Mouse (Mus musculus) embryonic facial prominence, embryonic 15.5 days (tissue): ENCODE measurements around the gene Mrpl53. TPM values are rescaled to one million over a fixed set of nuclear protein-coding genes. Genes with fewer than 3 reads are reported as not detected.

ENCODE experiments used
- ATAC-seq: fragments of 200-750 bp; cut with Nextera tagmentation; 2 replicates; pipeline ENCODE4 v1.8.0; 2017; ENCODE audit warnings: low read depth, moderate TSS enrichment; ENCODE audit not compliant: insufficient number of reproducible peaks, low FRiP score, low TSS enrichment
- H3K27ac ChIP-seq: fragments of 300-500 bp; sonication (generic); replicated peaks from 2 replicates; pipeline ENCODE4 v1.5.1; 2015; ENCODE audit warnings: mild to moderate bottlenecking, inconsistent platforms
- H3K27me3 ChIP-seq: fragments of 300-500 bp; sonication (generic); 2 replicates; pipeline ENCODE4 v1.6.1; 2015; ENCODE audit warnings: inconsistent platforms
- H3K36me3 ChIP-seq: fragments of 300-500 bp; sonication (generic); 2 replicates; pipeline ENCODE4 v1.6.1; 2015; ENCODE audit warnings: mild to moderate bottlenecking, inconsistent platforms
- H3K4me1 ChIP-seq: fragments of 300-500 bp; sonication (generic); 2 replicates; pipeline ENCODE4 v1.6.1; 2015; ENCODE audit warnings: inconsistent platforms
- H3K4me2 ChIP-seq: fragments of 300-500 bp; sonication (generic); replicated peaks from 2 replicates; pipeline ENCODE4 v1.6.1; 2015; ENCODE audit warnings: mild to moderate bottlenecking, inconsistent platforms
- H3K4me3 ChIP-seq: fragments of 300-500 bp; sonication (generic); replicated peaks from 2 replicates; pipeline ENCODE4 v1.5.1; 2015; ENCODE audit warnings: mild to moderate bottlenecking, inconsistent platforms
- H3K9ac ChIP-seq: fragments of 300-500 bp; sonication (generic); 2 replicates; pipeline ENCODE4 v1.6.1; 2015; ENCODE audit warnings: inconsistent platforms
- H3K9me3 ChIP-seq: fragments of 300-500 bp; sonication (generic); replicated peaks from 2 replicates; pipeline ENCODE4 v1.6.1; 2016; ENCODE audit warnings: inconsistent platforms
- WGBS: fragments of 180-500 bp; shearing (Covaris S2); methylation state at CpG from one replicate; pipeline ENCODE4 v1.1.7; 2015; 5-methylcytosine and 5-hydroxymethylcytosine counted together
- polyA plus RNA-seq: library from polyadenylated mRNA; unstranded; fragments of >200 nt; fragmentation: Nextera tagmentation; extraction: Ambion mirVana; gene quantifications from 2 replicates; pipeline ENCODE4 v1.2.1, GENCODE M21; 2015

Gene Mrpl53
- polyA plus RNA-seq, 1 experiment from 2014 or later, result 121 TPM

- Histone ChIP-seq H3K27me3 (peaks cover 41% of the 10 kb centered on the region), H3K4me3 (peak within 1 kb of the TSS; percentile 80), H3K9me3 (no peaks in the 10 kb centered on the region), H3K4me2 (peak within 1 kb of the TSS; percentile 96), H3K4me1 (peaks cover 20% of the 10 kb centered on the region), H3K9ac (peak within 1 kb of the TSS; percentile 69), H3K36me3 (peaks cover 27% of the 10 kb centered on the region), H3K27ac (peak within 1 kb of the TSS; percentile 94)
- WGBS, result under 1% methylated on average over 54 of the region's 54 CpGs
- peak; percentile 75 for ATAC-seq
These were observed 31.1 kb upstream of the Mrpl53 start, which contains the start of gene Pcgf1 for GRCm38 (mm10) chr6:83077630-83078323. Gene Pcgf1, plus strand, starts transcription at chr6:83077869.

DNA sequence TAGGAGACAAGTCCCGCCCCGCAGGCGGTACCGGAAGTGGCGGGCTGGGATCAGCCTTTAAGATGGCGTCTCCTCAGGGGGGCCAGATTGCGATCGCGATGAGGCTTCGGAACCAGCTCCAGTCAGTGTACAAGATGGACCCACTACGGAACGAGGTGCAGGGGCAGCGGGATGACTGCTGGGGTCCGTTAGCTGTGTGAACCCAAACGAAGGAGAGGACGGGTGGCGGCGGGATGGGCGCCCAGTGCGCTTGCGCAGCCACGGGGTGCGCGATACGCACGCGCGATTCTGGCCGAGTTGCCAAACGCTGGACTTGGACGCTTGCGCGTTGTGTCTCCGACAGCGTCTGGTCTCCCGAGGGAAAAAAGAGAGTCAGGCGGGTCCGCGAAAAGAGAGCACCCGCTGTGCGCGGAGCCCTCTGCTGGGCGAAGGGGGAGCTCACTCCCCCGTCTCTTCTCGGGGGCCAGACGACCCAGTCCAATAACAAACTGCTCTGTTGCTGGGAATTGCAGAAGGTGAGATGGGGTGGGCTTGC, 30.4 kb upstream of the Mrpl53 start:
- whole genome bisulfite sequencing, result under 1% methylated on average over 46 of the region's 46 CpGs
- H3K4me3 ChIP-seq, result peak overlapping the region; percentile 80
- peak overlapping the region; percentile 94 for H3K27ac ChIP-seq
- peaks cover 44% of the 10 kb centered on the region for H3K27me3 ChIP-seq
- peaks cover 27% of the 10 kb centered on the region for H3K36me3 ChIP-seq
- peak; percentile 93 for ATAC-seq
- peaks cover 20% of the 10 kb centered on the region for H3K4me1 ChIP-seq
- H3K4me2 ChIP-seq, result peak overlapping the region; percentile 96
- peak overlapping the region; percentile 66 for H3K9ac ChIP-seq
- H3K9me3 ChIP-seq, result no peaks in the 10 kb centered on the region

DNA sequence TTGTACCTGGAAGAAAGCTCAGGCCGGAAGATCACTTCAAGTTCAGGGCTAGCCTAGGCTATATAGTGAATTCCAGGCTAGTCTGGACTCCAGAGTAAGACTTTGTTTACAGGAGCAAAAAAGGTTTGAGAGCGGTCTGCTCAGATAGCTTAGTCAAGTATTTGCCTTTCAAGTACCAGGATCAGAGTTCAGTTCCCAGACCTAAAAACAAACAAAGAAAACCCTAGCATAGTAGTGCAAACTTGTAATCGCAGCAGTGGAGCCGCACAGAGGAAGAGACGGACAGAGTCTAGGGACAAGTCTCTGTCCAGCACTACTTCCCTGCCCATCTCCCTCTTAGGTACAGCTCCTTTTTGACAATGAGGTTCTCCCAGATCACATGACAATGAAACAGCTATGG, 28.6 kb upstream of the Mrpl53 start:
- 95% methylated on average over 5 of the region's 5 CpGs for WGBS

GRCm38 (mm10) chr6:83083497-83083896, 25.3 kb upstream of the Mrpl53 start:
- H3K4me3 ChIP-seq, result no peak overlapping the region
- no peak for ATAC-seq
- no peaks in the 10 kb centered on the region for H3K9me3 ChIP-seq
- H3K9ac ChIP-seq, result no peak overlapping the region
- 15% methylated on average over 5 of the region's 5 CpGs for WGBS
- peaks cover 27% of the 10 kb centered on the region for H3K36me3 ChIP-seq
- H3K4me1 ChIP-seq, result peaks cover 30% of the 10 kb centered on the region
- no peak overlapping the region for H3K4me2 ChIP-seq
- no peak overlapping the region for H3K27ac ChIP-seq
- H3K27me3 ChIP-seq, result peaks cover 64% of the 10 kb centered on the region

More for the DNA sequence above, 28.6 kb upstream of the Mrpl53 start:
- Histone ChIP-seq H3K4me2 (no peak overlapping the region), H3K4me3 (no peak overlapping the region), H3K27me3 (peaks cover 45% of the 10 kb centered on the region), H3K9me3 (no peaks in the 10 kb centered on the region), H3K36me3 (peaks cover 27% of the 10 kb centered on the region), H3K27ac (no peak overlapping the region), H3K9ac (no peak overlapping the region), H3K4me1 (peaks cover 20% of the 10 kb centered on the region)
- no peak for ATAC-seq

DNA sequence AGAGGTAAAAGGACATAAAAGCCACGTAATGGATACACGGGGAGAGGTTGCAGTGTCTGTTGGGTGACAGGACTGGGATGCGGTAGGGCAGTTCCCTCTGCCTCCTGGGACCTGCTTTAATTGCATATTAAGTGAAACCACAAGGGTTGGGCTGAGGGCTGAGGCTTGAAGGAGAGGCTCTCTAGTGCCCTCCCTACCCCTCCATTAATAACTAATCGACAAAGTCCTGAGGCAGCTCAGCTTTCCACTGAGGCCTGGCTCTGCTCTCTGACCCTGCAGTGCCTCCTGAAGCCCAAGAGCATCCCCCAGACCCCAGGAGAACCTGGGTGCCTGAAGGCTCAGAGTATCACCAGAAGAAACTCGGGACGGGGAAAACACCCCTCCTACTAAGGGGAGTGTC, 24.4 kb upstream of the Mrpl53 start:
- H3K36me3 ChIP-seq, result peaks cover 27% of the 10 kb centered on the region
- no peaks in the 10 kb centered on the region for H3K9me3 ChIP-seq
- no peak for ATAC-seq
- H3K4me2 ChIP-seq, result no peak overlapping the region
- peaks cover 20% of the 10 kb centered on the region for H3K4me1 ChIP-seq
- H3K9ac ChIP-seq, result no peak overlapping the region
- no peak overlapping the region for H3K27ac ChIP-seq
- peaks cover 72% of the 10 kb centered on the region for H3K27me3 ChIP-seq
- no peak overlapping the region for H3K4me3 ChIP-seq
- 8% methylated on average over 6 of the region's 6 CpGs for WGBS

- no peaks in the 10 kb centered on the region for H3K9me3 ChIP-seq
- H3K36me3 ChIP-seq, result peaks cover 9% of the 10 kb centered on the region
- no peak within 1 kb of the TSS for H3K27ac ChIP-seq
- peak within 1 kb of the TSS; percentile 38 for H3K4me2 ChIP-seq
- H3K9ac ChIP-seq, result no peak within 1 kb of the TSS
- no peak for ATAC-seq
- peaks cover 81% of the 10 kb centered on the region for H3K27me3 ChIP-seq
- peaks cover 19% of the 10 kb centered on the region for H3K4me1 ChIP-seq
- peak within 1 kb of the TSS; percentile 28 for H3K4me3 ChIP-seq
- 6% methylated on average over 41 of the region's 42 CpGs for WGBS
These were observed 22.5 kb upstream of the Mrpl53 start, which contains the start of gene Lbx2 for GRCm38 (mm10) chr6:83086121-83087035. Gene Lbx2, plus strand, starts transcription at chr6:83086367.

- no peak for ATAC-seq
- H3K9me3 ChIP-seq, result no peaks in the 10 kb centered on the region
- peak overlapping the region; percentile 38 for H3K4me2 ChIP-seq
- H3K4me1 ChIP-seq, result peaks cover 19% of the 10 kb centered on the region
- 4% methylated on average over 47 of the region's 47 CpGs for WGBS
- peaks cover 1% of the 10 kb centered on the region; the same call in 1 of the 2 replicates for H3K36me3 ChIP-seq
- H3K27ac ChIP-seq, result no peak overlapping the region
- H3K4me3 ChIP-seq, result peak overlapping the region; percentile 16
- peaks cover 84% of the 10 kb centered on the region for H3K27me3 ChIP-seq
- H3K9ac ChIP-seq, result no peak overlapping the region
These were observed 21.5 kb upstream of the Mrpl53 start for GRCm38 (mm10) chr6:83087205-83087925.

- no peak overlapping the region for H3K9ac ChIP-seq
- no peak overlapping the region for H3K27ac ChIP-seq
- H3K4me1 ChIP-seq, result peaks cover 19% of the 10 kb centered on the region
- peak overlapping the region; percentile 38; the same call in 1 of the 2 replicates for H3K4me2 ChIP-seq
- WGBS, result 10% methylated on average over 9 of the region's 9 CpGs
- no peak for ATAC-seq
- H3K27me3 ChIP-seq, result peaks cover 84% of the 10 kb centered on the region
- H3K4me3 ChIP-seq, result peak overlapping the region; percentile 16; the same call in 1 of the 2 replicates
- H3K36me3 ChIP-seq, result no peaks in the 10 kb centered on the region
- H3K9me3 ChIP-seq, result no peaks in the 10 kb centered on the region
These were observed 20.9 kb upstream of the Mrpl53 start for GRCm38 (mm10) chr6:83087926-83088260.

DNA sequence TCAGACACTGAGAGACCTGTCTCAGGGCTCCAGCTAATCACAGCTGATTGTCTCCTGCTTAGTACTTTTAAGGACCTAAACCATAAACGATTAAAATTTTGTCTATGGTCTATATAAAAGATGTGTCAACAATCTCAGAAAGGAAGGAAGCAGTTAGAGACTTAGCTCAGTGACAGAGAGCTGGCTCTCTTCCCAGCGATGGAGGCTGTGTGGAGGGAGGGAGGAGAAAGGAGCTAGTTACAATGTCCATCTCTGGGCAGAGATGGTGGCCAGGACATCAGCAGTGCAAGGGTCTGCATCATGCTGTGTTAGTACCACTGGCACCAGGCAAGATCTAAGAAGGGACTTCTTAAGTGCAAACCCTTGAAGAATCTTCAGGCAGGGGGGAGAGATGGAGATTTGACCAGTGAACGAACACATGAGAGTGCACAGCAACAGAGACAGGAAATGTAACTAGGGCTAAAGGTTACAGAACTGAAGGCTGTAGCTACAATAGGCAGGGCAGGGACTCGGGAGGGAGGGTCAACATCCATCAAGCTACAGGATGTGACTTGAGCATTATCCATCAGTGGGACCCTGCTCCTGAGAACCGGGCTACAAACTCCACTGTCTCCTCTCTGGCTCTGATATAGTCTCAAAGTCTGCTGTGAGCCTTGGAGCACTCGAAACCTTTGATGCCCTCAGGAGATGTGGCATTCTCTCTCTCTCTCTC, 16.3 kb upstream of the Mrpl53 start:
- no peaks in the 10 kb centered on the region for H3K9me3 ChIP-seq
- WGBS, result 31% methylated on average over 6 of the region's 6 CpGs
- H3K36me3 ChIP-seq, result no peaks in the 10 kb centered on the region
- no peak overlapping the region for H3K27ac ChIP-seq
- H3K9ac ChIP-seq, result no peak overlapping the region
- H3K27me3 ChIP-seq, result peaks cover 49% of the 10 kb centered on the region
- H3K4me2 ChIP-seq, result no peak overlapping the region
- H3K4me1 ChIP-seq, result peaks cover 3% of the 10 kb centered on the region
- ATAC-seq, result no peak
- no peak overlapping the region for H3K4me3 ChIP-seq

DNA sequence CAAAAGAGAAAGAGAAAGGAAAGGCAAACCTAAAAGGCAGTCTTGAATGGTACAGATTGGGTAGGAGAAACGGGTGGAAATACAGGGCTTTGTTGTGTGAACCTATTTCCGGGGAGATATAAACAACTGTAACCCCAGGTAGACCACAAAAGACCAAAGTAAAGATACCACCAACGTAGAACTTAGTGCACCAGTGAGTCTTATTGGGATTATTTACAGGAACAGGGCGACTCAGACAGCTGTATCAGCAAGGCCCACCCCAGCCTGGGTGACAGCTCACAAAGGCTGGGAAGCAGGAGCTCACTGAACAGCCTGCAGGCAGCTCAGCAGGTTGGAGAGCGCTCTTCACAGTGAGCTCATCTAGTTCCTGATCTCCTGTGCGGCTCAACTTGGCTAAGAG, 12.9 kb upstream of the Mrpl53 start:
- WGBS, result 32% methylated on average over 6 of the region's 6 CpGs
- H3K4me3 ChIP-seq, result no peak overlapping the region
- H3K27ac ChIP-seq, result no peak overlapping the region
- H3K27me3 ChIP-seq, result peaks cover 23% of the 10 kb centered on the region
- H3K9ac ChIP-seq, result no peak overlapping the region
- ATAC-seq, result no peak
- H3K4me1 ChIP-seq, result 0 out of 2 replicates have a peak, but pooled peaks cover 4% of the 10 kb centered on the region
- H3K36me3 ChIP-seq, result no peaks in the 10 kb centered on the region
- H3K4me2 ChIP-seq, result no peak overlapping the region
- no peaks in the 10 kb centered on the region for H3K9me3 ChIP-seq
